Mouse (Mus musculus) c-Kit-negative CD71-positive TER-119-positive erythroid progenitor cells, embryonic 14.5 days (primary cell): ENCODE results near the gene Cux2.
"Not testable (repeated sequence)": the region's sequence is repeated elsewhere in the genome, so short reads cannot be mapped to it uniquely, and the experiment has no call there.

Source experiments
- DNase-seq: peaks from one replicate; pipeline ENCODE4 v3.0.0-alpha.2; 2013; ENCODE audit warnings: low read depth, low spot score

Cux2 gene

DNA sequence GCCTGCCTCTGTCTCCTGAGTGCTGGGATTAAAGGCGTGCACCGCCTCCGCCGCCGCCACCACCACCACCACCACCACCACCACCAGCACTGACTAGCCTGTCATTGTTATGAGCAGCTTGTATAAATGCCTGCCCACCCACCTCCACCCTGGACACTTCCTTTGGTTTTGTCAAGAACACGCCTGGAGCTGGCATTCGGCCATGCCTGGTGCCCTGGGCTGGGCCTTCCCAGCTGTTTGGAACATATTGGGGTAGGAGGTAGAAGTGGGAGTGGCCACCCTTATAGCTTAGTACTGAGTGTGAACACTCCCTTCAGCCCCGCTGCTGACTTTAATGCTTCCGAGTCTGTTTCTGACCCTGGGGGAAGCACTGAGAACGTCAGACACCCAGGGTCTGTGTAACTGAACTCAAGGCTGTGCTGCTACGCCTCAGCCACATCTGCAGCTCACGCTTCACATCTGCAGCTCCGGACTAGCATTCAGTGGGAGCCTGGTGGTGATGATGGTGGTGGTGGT lies 178.3 kb downstream of the Cux2 start:
- DNase-seq = no peak

DNA sequence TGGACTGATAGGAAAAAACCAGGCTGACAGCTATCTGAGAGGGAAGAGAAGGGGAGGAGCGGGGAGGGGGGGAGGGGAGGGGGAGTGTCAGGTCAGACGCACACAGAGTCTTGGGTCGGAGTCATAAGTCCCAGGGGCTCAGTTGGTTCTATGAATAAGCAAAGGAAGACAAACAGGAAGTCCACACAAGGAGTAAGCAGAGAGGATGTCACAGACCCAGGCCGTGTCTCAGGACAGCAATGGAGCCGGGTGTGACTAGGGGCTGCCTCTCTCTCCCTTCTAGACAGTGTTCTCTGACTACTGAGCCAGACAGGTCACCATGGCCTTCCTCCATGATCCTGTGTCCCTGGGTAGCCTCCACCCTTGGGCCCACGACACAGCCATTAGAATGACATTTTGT lies 179.1 kb downstream of the Cux2 start:
- DNase-seq = no peak

DNA sequence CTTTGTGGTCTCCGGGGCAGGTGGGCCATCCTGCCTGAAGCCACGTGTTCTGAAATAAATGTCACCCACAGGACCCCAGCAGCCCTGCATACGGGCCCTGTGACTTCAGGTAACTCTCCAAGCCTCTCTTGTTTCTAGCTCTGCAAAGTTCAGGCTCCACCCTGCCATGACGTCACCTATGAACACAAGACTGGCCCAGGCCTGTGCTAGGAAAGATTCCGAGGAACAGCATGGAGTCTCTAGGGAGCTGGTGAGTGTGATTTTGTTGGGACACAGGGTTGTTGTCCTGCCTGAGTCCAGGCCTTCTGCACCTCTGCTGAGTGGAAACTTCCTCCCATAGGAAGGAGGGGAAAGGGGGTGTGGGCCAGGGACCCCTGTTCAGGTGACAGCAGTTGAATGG lies 181.9 kb downstream of the Cux2 start:
- no peak for DNase-seq

DNA sequence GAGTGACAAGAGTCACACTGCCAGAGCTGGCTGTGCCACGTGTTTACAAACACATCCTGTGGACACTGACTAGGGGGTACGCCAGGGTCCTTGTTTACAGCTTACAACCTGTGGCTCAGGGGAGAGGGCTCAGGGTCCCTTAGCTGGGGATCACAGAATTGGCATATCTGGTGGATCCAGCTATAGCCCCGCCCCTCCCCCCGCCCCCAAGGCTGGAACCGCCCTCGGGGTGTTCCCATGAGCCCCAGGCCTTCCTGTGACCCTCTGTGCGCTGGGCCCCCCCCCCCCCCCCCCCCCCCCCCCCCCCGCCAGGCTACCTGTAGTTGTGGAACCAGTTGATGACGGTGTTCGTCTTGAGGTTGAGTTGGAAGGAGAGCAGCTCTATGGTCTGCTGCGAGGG lies 185.6 kb downstream of the Cux2 start:
- no peak for DNase-seq

DNA sequence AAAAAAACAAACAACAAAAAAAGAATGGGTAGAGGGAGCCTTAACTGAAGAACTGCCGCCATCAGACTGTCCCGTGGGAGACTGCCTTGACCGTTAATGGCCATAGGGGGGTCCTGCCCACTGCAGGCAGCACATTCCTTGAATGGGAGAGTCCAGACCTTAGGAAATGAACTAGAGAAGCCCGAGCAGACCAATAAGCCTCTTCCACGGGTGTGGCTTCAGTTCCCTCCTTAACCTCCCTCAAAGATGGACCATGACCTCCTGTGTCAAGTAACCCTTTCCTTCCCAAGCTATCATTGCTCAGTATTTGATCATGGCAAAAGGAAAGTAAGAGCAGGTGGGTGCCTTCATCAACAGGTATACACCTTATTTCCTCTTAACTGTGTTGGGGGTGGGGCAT lies 187.9 kb downstream of the Cux2 start:
- no peak for DNase-seq

DNA sequence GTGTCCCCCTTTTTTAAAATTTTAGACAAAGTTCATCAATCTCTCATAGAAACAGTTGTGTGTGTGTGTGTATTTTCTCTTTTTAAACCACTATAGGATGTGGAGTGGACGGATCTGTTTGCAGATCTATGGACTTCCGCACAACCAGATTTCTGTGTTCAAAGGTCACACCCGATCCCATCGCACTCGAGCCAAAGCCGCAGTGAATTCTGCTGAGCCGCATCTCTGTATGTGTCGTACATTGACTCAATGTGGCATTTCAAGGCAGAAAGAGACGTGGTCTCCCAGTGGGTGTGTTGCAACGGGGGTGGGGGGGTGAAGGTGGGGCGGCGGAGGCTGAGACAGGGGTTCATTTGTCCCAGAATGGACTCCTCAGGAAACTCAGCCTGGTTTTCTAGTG lies 191.5 kb downstream of the Cux2 start:
- no peak for DNase-seq

DNA sequence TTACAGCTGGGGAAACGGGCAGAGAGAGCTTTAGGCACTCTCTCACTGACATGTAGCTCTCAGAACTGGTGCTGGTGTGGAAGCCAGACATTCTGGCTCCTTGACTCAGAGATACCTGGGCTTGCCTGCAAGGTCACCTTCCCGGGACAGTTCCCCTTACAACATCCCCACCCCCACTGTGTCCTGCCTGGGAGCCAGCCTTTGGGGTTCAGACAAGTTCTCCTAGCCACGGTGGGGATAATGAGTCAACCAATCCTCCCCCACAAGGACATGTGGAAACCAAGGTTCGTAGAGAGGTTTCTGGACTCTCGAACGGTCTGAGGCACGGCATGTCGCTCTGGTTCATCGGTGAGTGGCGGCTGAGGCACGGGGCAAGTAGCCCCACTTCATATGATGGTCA lies 193.2 kb downstream of the Cux2 start:
- no peak for DNase-seq

DNA sequence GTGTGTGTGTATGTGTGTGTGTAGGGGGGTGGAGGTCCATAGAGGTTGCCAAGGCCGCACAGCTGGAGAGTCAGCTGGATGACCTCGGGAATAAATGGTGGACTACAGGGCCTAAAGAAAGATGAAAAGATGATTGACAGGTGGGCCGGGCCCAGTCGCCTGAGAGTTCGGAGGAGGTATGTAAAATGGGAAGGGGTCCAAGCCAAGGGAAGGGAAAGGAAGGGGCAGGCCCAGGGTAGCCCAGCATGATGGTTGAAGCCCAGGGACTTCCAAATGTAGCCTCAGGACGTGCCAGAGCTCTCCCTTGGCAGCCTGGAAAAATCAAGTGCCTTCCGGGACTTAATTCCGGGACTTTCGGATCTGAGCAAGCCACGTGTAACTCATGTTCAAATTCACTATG lies 195.1 kb downstream of the Cux2 start:
- no peak for DNase-seq

DNA sequence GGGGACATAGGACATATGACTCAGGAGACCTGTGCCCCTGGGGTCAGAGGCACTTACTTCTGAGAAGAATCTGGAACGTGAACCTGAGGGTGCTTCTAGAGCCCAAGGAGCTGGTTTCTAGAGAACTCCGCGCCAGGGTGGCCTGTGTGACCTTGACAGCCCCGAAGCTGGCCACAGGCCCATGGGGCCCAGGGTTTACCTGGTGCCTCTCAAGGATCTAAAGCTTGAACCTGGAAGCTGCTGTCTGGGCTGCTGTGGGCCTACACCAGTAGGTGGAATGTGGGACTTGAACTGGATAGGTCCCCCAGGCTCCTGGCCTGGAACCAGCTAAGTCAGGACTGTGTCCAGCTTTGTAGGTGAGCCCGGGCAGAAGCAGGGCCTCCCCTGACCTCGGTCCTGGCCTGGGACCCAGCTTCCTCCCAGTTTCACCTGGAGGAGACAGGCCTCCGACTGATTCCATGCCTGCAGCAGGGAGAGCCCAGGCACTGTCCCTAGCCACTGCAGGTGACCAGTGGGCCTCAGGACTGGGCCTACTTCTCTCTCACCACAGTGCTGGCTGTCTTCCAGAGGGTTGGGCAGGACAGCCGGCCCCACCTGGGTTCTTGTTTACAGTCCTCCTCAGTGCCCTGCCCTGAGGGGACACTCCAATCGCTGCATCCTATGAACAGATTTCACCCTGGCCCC lies 196.4 kb downstream of the Cux2 start:
- no peak for DNase-seq

DNA sequence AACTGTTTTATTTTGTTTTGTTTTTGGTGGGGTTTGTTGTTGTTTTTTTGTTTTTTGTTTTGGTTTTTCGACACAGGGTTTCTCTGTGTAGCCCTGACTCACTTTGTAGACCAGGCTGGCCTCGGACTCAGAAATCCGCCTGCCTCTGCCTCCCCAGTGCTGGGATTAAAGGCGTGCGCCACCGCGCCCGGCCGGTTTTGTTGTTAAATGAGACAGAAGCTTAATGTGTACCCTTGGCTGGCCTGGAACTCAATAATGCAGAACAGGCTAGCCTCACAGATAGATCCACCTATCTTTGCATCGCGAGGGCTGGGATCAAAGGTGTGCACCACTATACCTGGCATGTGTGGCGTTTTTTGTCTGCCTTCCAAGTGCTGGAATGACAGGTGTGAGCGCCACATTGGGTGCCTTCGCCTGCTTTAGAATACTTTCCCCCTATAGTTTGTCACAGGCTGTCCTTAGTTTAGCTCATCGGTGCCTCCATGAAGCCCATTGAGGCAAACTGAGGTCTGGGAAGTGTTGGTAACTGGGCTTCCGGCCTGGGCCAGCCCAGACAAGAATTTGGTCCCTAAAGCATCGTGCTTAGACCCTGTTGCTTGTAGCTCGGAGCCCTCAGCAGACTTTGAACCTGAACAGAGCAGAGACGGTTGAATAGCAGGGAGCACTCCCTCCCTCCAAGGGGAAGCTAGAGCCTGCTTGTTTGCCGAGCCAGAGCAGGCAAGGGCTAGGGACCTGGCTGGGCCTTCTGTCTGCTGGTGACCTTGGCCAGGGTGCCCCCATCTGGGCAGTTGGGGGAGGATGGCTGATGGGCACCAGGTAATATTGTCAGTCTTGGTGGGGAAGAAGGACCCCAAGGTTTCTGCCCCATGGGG lies 200.2 kb downstream of the Cux2 start:
- no peak for DNase-seq

DNA sequence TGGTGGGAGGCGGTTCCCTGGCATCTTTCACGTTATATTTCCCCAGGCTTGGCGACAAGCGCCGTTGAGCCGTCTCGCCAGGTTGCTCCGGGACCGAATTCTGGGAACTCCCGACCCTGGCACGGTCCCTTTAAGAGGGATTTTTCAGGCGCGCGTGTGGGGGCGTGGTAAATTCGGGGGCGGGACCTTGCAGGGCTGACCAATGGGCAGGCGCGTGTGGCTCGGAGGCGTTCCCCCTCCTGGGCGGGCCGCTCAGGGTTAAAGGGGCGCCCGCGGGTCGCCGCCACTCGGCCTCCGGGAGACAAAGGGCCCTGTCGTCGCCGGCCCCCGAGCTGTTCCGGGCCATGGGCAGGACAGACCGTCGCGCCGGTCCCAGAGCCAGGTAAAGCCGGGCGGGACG lies 201.2 kb downstream of the Cux2 start, which contains the start of gene Pheta1:
TSS of gene Pheta1 (plus strand) at position 242 of the 400 bp plus-strand sequence.
- DNase-seq = peak; percentile 82

DNA sequence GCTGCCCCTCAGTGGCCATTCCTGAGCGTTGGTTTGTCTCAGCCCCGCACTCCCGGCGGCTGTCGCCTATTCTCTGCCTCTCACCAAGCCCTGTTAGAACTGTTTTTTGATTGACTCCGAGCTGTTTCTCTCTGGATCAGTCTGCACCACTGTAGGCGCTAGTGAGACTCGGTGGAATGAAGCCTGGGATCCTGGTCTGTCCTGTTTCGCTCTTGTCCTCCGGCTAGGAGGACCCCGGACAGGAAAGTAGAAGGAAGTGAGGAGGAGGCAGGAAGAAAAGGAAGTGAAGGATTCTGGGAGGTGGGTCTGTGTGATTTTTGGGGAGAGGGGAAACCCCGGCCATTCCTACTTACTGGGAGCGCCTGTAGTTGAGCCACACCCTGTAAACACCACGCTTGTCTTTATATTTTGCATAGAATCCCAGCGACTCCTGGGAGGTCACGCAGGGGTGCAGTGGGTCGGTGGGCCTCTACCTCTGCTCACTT lies 201.8 kb downstream of the Cux2 start:
- DNase-seq = no peak

DNA sequence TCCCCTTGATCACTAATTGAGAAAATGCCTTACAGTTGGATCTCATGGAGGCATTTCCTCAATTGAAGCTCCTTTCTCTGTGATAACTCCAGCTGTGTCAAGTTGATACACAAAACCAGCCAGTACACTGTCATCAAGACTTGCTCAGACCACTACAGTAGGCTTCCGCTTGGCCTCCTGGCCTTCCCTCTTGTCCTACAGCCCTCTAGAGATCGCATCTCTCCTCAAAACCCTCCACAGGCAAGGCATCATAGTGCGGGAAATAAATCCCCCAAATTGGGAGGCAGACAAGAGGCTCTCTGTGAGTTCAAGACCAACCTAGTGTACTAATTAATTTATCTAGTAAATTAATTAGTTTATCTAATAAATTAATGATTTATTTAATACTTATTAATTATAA lies 202.6 kb downstream of the Cux2 start:
- DNase-seq = not testable (repeated sequence)

DNA sequence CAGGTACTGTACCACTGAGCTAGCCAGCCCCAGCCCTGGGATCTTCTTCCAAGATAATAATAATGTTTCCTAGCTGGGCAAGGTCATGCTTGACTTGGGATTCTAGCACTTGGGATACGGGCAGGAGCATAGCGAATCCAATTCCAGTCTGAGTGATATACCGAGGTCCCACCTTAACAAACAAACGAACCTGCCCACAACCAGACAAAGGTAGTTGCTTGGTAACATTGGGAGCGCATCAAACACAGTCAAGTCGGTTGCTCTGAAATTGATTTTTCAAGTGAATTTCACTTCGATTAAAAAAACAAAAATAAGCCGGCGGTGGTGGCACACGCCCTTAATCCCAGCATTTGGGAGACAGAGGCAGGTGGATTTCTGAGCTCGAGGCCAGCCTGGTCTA lies 203.6 kb downstream of the Cux2 start:
- no peak for DNase-seq

DNA sequence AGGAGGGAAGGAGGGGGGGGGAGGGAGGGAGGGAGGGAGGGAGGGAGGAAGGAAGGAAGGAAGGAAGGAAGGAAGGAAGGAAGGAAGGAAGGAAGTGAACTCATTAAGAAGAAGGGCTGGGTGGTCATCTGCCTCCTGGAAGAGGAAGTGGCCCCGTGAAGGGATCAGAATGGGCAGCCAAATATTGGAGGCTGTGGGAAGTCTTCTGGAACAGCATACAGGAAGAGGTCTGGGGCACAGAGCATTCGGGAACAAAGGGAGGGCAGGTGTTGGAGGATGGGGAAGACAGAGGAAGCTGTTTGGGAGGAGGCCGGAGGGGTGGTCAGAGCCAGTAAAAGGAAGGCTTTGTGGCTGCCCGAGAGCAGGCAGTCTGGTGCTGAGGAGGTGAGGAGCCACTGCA lies 204.5 kb downstream of the Cux2 start:
- DNase-seq = no peak

DNA sequence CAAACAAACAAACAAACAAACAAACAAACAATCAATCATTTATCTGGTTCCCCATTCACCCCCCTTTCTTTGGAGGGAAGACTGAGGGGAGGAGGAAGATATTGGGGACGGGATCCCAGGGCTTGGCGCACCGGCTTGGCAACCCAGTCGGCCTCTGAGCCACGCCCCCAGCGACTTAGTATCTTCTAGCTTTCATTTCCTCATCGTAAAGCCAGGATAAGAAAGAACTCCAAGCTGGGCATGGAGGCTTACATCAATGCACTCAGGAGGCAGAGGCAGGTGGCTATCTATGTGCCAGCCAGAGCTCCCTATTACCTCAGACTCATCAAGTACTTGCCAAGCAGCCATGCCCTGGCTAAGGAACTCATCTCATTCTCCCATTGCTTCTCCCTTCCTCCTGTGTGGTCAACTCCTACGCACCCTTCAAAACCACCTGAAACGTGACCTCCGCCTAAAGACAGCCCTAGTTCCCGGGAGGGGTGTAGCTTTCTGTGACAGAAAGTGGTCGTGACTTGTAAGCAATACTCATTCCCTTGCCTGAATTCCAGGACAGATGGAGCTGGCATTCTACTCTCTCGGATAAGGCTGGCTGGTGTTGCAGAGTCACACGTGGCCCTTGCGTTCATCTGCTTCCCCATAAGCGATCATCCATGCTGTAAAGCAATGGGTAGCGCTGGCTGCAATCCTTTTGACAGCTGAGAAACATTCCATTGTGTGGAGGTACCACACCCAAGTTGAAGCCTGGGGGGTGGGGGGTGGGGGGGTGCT lies 206.6 kb downstream of the Cux2 start:
- no peak for DNase-seq

DNA sequence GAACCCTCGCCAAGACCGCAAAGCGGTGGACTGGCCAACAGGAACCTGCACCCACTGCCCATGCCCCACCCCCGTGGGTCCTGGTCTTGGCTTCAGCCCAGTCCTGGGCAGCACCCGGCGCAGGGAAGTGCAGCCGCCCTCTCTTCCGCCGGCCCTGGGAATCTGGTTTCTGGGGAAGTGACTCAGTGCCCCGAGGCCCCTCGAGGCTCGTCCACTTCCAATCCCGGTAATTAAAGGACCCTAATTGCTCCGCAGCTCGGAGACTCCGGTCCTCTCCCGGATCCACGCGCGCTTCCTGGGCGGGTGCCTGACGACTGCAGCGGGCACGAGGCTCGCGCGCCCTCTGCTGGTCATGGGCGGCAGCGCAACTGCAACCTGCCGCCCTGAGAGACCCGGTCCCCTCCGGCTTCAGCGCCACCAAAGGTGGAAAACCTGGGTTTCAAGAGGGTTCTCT lies 207.2 kb downstream of the Cux2 start:
- DNase-seq = peak; percentile 60

DNA sequence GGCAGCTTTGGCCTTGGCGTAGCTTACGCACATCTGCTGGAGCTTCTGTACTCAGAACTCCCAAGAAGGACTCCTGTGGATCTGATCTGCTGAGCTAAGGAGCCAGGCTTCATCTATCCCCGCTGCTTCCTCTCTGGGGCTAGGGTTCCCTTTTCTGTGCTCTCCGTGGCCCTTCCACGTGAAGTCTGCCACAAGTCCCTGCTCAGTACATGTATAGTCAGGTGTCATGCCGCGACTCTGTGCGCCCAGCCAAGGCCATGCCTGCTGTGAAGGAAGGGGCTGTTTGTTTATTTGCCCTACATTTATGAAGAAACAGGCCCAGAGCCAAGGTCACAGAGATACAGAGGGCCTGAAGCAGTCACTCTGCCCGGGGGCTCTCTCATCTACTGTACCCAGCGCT lies 207.9 kb downstream of the Cux2 start:
- no peak for DNase-seq

DNA sequence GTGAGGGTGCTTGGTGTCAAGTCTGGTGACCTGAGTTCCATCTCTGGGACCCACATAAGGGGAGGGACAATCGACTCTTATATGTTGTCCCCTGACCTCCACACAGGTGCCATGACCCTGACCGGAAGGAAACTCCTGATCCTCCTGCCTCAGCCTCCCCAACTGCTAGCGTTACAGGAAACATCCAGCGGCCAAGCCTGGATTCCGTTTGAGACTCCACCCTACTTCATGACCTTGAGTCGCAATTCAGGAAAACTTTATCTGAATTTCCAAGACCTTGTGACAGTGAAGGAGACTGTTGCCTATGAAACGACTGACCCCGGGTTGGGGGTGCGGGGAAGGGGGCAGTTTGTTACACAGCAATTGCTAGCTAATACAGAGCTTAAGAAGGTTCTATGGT lies 208.4 kb downstream of the Cux2 start:
- no peak for DNase-seq

DNA sequence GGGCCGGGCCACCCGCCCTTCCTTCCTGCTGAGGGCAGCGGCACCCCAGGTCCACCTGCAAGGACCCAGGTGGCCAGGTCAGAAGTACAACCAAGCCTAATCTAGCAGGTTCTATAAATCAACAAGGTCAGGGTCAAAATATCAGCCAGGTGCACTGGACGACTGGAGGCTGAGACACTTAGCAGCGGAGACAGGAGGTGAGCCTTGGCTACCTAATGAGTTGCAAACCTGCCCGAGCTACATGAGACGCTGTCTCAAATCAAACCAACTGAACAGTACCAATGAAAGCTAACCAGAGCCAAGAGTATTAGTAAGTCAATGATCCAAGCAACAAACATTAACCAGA lies 210.8 kb downstream of the Cux2 start:
- DNase-seq = no peak

DNA sequence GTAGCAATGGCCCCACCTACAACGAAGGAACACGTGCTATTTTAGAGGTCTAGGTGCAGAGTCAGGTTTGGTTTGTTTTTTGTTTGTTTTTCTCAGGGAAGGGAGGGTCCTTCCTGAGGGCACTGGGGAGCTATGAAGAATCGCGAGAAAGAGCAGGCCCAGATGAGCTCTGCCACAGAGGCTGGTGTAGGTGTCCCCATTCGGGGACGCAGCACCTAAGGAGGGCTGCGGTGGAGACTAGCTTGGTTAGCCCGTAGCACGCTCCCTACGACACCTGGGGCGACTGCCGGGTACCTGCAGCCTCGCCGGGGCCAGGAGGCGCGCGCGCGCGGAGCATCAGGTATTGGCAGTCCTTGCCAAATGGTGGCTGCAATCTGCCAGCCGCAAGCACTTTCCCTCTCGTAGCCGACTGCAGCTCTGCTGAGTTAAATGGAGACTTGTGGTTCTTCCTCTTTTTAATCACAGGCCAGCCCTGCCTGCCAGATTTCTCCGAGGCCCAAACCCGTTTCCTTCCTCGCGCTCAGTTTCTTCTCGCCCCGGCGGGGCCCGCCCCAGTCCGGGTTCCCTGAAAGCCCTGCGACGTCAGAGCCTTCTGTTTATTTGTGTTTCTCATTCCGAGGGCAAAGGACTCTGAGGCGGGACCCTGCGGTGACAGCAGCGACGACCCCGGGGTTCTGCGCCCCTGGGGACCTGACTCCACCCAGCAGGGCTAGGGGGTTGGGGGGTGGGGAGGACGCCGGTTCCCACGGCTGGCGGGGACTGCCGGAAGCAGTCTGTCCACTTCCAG lies 211.4 kb downstream of the Cux2 start:
- DNase-seq = no peak
